Mouse (Mus musculus): ENCODE data around the gene Arg1.

- TF ChIP-seq POLR2A (IDR thresholded peaks at IDR 0.05; ENCODE audit: borderline replicate concordance, control insufficient read depth, low read depth, low read length), result no peak
- TF ChIP-seq CTCF (IDR thresholded peaks at IDR 0.05; ENCODE audit: control insufficient read depth, insufficient read depth, low read length), result no peak
These were observed 33.8 kb upstream of the Arg1 start for GRCm38 (mm10) chr10:24961112-24961511.
